Mouse (Mus musculus): ENCODE measurements around the gene Cfap100.

GRCm38 (mm10) chr6:90369725-90370553, 58.7 kb downstream of the Cfap100 start:
- no peak for TF ChIP-seq CTCF (IDR thresholded peaks at IDR 0.05; ENCODE audit: low read depth)
- no peak for TF ChIP-seq EP300 (optimal IDR thresholded peaks at IDR 0.05)

All from stomach, postnatal 0 days (tissue).